Mouse (Mus musculus) thymus, adult 2 months (tissue): ENCODE measurements at regions not wholly inside any gene's neighbourhood (a gene's known extent, or its start where the extent isn't known, plus 50 kb on each side); places are given as distances from the start of the nearest gene placed in this dataset.

Source experiments
- CTCF ChIP-seq: fragments of 200-500 bp; IDR thresholded peaks from 2 replicates; pipeline ENCODE4 v1.5.1; 2012; ENCODE audit warnings: mild to moderate bottlenecking, control low read depth, low read length, moderate library complexity, borderline replicate concordance; ENCODE audit not compliant: control insufficient read depth, poor library complexity, insufficient read depth; ENCODE audit errors: extremely low read depth
- POLR2A ChIP-seq: fragments of 200-500 bp; IDR thresholded peaks from 2 replicates; pipeline ENCODE4 v1.6.1; 2012; ENCODE audit warnings: mild to moderate bottlenecking, low read length, control low read depth, moderate library complexity; ENCODE audit not compliant: control insufficient read depth, poor library complexity, insufficient read depth; ENCODE audit errors: extremely low read depth

- TF ChIP-seq CTCF (no peak), POLR2A (no peak)
These were observed 80.7 kb downstream of the 1810010D01Rik start for GRCm38 (mm10) chr7:145127180-145127579.
